Mouse (Mus musculus) adrenal gland, postnatal 36 days (tissue): ENCODE results near the gene Atp1a1. TPM values are rescaled to one million over a fixed set of nuclear protein-coding genes. Genes with fewer than 3 reads are reported as not detected.

ENCODE experiments used
- DNase-seq, 2 experiments: peaks; one replicate each; pipeline ENCODE4 v3.0.0; 2021; ENCODE audit warnings: mixed read lengths in 1 of 2
- total RNA-seq, 2 experiments: library from RNA; stranded (reverse); gene quantifications; 2 replicates each; pipeline ENCODE4 v1.2.3; 2021

The Atp1a1 gene
- total RNA-seq, 2 experiments from 2014 or later: 823 to 834 TPM

GRCm38 (mm10) chr3:101611813-101612491, 7.5 kb upstream of the Atp1a1 start:
- DNase-seq: no peak

DNA sequence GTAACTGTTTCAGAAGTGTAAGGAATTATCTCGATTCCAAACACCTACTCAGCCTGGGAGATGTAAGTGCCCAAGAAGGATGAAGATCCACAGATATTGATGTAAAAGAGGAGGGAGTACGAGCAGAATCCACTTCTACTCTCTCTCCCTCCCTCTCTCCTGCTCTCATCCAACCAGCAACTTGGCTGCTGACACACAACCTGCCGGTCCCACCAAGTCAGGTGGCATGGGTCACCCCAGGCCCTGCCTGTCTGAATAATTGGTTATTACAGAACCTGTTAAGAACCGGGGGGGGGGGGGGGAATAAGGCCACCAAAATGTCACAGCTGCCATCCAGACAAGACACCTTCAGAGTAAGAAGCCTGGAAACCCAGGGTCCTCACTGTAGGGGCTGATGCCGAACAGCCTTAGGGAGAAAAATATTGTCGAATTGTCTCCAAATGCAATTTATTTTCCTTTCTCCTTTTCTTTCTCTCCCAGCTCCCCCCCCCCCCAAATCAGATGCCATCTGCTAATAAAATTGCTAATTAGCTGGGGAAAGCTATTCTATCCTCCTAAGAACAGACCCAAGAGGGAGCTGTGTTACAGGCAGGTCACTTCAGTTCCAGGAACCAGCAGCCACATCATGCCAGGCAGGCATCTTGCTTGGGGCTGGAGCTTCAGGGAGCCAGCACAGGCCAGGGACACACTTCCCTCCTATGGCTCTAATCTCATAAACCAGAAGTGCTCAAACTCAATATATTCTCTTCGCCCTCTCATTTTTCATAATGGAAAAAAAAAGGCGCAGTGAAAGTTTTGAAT, 6.7 kb upstream of the Atp1a1 start:
- DNase-seq: no peak

- no peak for DNase-seq
Measured at GRCm38 (mm10) chr3:101609302-101609701, 4.8 kb upstream of the Atp1a1 start.

- no peak for DNase-seq
Measured at GRCm38 (mm10) chr3:101606861-101607455, 2.5 kb upstream of the Atp1a1 start.

DNA sequence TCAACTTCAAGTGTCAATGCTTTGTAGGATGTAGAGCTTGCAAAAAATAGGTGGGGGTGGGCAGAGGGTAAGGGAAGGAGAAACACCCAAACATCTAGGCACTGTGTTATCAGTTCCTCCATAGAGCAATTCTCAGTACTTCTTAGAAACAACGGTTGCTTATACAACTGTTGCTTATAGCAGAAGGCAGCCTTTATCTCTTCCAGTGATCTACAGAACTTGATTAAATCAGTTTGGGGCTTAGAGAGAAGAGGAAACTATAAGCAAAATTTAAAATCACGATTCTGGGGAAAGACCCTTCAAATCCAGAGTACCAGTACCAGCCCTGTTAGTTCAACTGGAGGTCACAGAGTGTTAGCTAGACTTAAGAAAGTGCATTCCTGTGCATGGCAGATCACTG, 1.2 kb upstream of the Atp1a1 start:
- DNase-seq: no peak

GRCm38 (mm10) chr3:101605291-101605690, 807 bp upstream of the Atp1a1 start:
- DNase-seq: no peak

- DNase-seq: peak; percentile 85 to 90
Measured at GRCm38 (mm10) chr3:101603661-101604549, 579 bp downstream of the Atp1a1 start.

DNA sequence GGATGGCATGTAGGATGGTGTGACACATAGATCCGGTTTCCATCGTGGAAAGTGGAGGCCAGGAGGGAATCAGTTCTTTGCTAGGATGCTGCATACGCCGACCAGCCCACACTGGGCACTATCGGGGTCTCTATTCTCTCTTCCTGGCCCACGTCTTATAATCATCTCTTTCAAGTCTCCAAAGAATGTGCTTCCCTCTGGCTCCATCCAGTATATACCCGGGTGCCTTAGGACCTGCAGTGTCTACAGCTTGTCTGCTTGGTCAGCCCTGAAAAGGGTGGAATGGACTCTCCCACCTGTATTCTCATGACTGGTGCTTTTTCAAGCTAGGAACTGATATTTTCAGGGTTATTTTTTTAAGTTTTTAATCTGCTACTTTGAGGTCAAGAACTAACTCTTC, 1.3 kb downstream of the Atp1a1 start:
- DNase-seq: no peak

DNA sequence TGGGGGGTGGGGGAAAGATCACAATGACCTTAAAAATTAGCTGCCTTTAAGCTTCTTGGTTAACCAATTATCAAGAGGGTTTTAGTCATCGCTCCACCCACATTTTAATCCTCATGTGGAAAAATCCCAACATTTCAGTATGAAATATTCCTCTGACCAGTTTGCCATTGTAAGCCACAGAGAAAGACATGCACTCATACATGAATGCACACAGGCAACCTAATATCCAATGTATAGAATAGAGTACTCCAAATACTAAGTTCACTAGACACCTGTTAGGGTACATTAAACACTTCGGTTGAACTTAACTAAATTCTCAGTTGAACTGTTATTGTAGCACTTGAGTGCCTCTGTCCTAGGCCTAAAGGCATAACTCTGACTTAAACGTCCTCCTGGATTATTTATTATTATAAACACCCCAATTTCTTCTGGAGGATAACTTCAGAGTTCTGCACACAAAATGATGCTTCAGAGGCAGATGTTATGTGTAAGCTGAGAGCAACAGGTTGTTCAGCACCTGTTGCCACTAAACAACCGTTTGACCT, 1.9 kb downstream of the Atp1a1 start:
- no peak for DNase-seq

DNA sequence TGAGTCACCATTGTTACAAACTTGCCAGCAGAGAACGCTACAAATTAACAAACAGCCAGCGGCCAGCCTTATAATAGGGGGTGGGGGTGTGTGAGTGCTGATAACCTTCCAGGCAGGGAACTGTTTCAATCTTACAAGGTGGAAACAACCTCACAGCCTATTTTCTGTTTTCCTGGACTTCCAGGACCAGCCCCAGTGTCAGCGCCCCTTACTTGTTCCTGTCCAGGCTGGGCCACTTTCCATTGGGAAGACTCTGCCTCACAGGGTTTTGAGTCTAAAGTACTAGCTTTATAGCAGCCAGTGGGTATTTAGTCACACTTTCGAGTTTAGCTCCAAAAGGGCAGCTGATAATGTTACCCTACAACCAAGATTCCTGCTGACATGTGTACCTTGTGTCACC, 2.8 kb downstream of the Atp1a1 start:
- DNase-seq: no peak

DNA sequence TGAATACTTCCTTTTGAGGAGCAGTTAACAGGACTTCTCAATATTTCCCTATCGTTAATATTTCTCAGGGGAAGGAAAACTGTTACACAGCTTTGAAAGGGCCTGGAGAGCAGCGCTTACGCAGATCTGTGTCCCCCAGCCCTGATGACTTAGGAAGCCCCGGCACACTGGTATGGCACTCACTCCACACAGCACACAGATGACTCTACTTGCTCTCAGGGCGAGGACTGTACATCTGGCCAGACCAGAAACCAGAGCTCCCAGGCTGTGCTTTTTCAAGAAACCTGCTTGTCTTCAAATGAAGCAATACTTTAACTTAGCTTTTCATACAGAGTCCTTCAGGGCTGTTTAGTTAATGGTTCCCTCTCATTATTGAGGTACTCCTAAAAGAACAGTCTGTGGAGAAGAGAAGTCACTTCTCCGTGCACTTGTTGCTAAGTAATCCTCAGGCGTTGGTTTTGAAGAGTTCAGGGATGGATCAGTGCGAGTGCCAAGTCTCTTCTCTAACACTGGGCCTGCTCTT, 3.4 kb downstream of the Atp1a1 start:
- no peak for DNase-seq

GRCm38 (mm10) chr3:101599920-101600741, 4.4 kb downstream of the Atp1a1 start:
- DNase-seq: no peak

DNA sequence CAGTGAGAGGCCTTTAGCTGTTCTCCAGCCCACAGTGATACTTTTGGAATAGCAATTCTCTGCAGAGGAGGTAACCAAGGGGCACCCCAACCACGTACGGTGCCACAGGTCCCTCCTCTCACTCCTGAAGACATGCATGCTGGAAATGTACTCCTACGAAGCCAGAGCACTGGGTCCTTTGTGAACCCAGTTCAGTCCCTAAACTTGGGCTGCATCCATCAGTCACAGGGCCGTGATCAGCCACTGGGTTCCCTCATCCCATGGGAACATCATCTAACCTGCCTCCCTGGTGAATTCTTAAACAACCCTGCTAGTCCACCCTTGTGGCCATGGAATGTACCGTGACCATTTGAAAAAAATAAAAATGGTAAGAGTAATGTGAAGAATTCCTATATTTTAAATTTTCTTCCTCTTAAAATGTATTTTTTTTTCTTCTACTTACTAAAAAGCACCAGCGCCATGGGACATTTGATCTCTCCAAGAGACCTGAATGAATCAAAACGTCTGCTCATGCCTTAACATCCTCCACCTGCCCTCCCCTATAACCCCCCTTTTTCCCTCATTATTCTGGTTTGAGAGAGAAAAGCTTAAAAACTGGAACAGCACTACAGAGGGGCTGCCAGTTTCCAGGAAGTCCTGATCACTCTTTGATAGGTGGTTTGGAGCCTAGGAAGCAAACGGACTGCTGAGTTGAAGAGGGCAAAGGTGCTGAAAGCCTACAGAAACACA, 5.1 kb downstream of the Atp1a1 start:
- no peak for DNase-seq

GRCm38 (mm10) chr3:101598231-101598905, 6.1 kb downstream of the Atp1a1 start:
- no peak for DNase-seq

DNA sequence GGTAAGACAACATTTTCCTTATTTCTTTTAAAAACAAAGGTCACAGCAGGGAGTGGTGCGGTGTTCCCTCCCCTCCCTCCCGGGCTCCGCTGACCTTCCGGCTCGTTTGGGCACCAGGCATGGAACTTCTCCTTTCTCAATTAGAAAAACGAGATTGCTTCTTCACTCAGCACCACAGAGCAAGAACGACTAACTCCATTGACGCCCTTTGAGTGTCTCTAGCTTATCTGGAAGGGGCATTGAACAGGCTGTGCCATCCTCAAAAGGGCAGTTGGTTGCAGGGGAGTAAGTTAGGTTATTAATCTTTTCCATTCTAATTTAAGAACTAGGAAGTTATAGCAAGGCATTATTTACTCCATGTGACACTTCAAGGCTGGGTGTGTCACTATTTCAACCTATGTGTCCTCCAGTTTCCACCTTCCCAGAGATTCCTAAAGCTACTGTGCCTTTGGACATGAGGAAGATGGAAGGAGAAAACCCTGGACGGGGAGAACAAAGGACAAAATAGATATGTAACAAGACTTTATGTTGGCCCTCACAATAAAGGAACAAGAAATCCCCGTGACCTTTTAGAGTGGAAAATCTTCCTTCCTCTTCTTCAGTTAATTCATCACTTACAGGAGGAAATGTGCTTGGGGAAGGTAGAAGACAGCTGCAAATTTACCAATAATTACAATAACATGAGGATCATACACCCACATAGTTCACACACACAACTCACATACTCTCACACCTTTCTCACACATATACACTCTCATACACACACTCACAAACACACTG, 7.0 kb downstream of the Atp1a1 start:
- peak in 1 of 2 experiments; percentile 64 for DNase-seq

GRCm38 (mm10) chr3:101596686-101597085, 7.8 kb downstream of the Atp1a1 start:
- no peak for DNase-seq

- DNase-seq: no peak
Measured at GRCm38 (mm10) chr3:101595866-101596630, 8.4 kb downstream of the Atp1a1 start.

- DNase-seq: no peak
Measured at GRCm38 (mm10) chr3:101594982-101595381, 9.5 kb downstream of the Atp1a1 start.
